Mouse (Mus musculus) retina, adult 2 months (tissue): ENCODE measurements at regions not wholly inside any gene's neighbourhood (a gene's known extent, or its start where the extent isn't known, plus 50 kb on each side); places are given as distances from the start of the nearest gene placed in this dataset.

Experiments used
- DNase-seq: peaks from one replicate; pipeline ENCODE4 v3.0.0-alpha.2; 2012; ENCODE audit warnings: low read depth, low spot score

GRCm38 (mm10) chr16:73835715-73836440, 575.7 kb downstream of the Robo2 start:
- DNase-seq: no peak

- no peak for DNase-seq
These were observed 590.0 kb downstream of the Robo2 start for GRCm38 (mm10) chr16:73821387-73822338.

GRCm38 (mm10) chr16:73804572-73804971, 607.1 kb downstream of the Robo2 start:
- DNase-seq: no peak

GRCm38 (mm10) chr16:73796528-73797171, 615.0 kb downstream of the Robo2 start:
- DNase-seq: no peak

- DNase-seq: no peak
These were observed 626.6 kb downstream of the Robo2 start for GRCm38 (mm10) chr16:73785074-73785438.

- no peak for DNase-seq
These were observed 627.1 kb downstream of the Robo2 start for GRCm38 (mm10) chr16:73784296-73785073.

GRCm38 (mm10) chr16:73772454-73772853, 639.2 kb downstream of the Robo2 start:
- no peak for DNase-seq

- DNase-seq: no peak
These were observed 641.2 kb downstream of the Robo2 start for GRCm38 (mm10) chr16:73770440-73770856.

- no peak for DNase-seq
These were observed 641.9 kb downstream of the Robo2 start for GRCm38 (mm10) chr16:73769729-73770128.

- DNase-seq: no peak
These were observed 642.9 kb downstream of the Robo2 start for GRCm38 (mm10) chr16:73768706-73769105.

- no peak for DNase-seq
These were observed 646.4 kb downstream of the Robo2 start for GRCm38 (mm10) chr16:73765184-73765583.

GRCm38 (mm10) chr16:73760921-73761320, 650.7 kb downstream of the Robo2 start:
- no peak for DNase-seq

GRCm38 (mm10) chr16:73758872-73759271, 652.8 kb downstream of the Robo2 start:
- DNase-seq: no peak

- DNase-seq: no peak
These were observed 657.3 kb downstream of the Robo2 start for GRCm38 (mm10) chr16:73754302-73754701.

- DNase-seq: no peak
These were observed 683.3 kb downstream of the Robo2 start for GRCm38 (mm10) chr16:73728297-73728696.

- no peak for DNase-seq
These were observed 691.9 kb downstream of the Robo2 start for GRCm38 (mm10) chr16:73719691-73720090.

GRCm38 (mm10) chr16:73716301-73716700, 695.3 kb downstream of the Robo2 start:
- DNase-seq: no peak

GRCm38 (mm10) chr16:73707051-73707450, 704.6 kb downstream of the Robo2 start:
- no peak for DNase-seq

- DNase-seq: no peak
These were observed 722.4 kb downstream of the Robo2 start for GRCm38 (mm10) chr16:73689274-73689673.

- DNase-seq: no peak
These were observed 731.8 kb downstream of the Robo2 start for GRCm38 (mm10) chr16:73679804-73680203.

GRCm38 (mm10) chr16:73670516-73670915, 741.1 kb downstream of the Robo2 start:
- no peak for DNase-seq
